Mouse (Mus musculus) gastrocnemius, adult 8-10 months (tissue): Measurements from ENCODE around the gene Gk5. TPM values are rescaled to one million over a fixed set of nuclear protein-coding genes. Genes with fewer than 3 reads are reported as not detected.
"Not testable (repeated sequence)": the region's sequence is repeated elsewhere in the genome, so short reads cannot be mapped to it uniquely, and the experiment has no call there.

Experiments
- DNase-seq, 2 experiments: peaks; one replicate each; pipeline ENCODE4 v3.0.0; 2022; ENCODE audit warnings: low spot score in 2 of 2
- total RNA-seq, 4 experiments: library from RNA; stranded (reverse); gene quantifications; 2 replicates each; pipeline ENCODE4 v1.2.4; 2022

The Gk5 gene
- 1 to 10 TPM; 1.0 to 1.7 (median 1.3) TPM for total RNA-seq

DNA sequence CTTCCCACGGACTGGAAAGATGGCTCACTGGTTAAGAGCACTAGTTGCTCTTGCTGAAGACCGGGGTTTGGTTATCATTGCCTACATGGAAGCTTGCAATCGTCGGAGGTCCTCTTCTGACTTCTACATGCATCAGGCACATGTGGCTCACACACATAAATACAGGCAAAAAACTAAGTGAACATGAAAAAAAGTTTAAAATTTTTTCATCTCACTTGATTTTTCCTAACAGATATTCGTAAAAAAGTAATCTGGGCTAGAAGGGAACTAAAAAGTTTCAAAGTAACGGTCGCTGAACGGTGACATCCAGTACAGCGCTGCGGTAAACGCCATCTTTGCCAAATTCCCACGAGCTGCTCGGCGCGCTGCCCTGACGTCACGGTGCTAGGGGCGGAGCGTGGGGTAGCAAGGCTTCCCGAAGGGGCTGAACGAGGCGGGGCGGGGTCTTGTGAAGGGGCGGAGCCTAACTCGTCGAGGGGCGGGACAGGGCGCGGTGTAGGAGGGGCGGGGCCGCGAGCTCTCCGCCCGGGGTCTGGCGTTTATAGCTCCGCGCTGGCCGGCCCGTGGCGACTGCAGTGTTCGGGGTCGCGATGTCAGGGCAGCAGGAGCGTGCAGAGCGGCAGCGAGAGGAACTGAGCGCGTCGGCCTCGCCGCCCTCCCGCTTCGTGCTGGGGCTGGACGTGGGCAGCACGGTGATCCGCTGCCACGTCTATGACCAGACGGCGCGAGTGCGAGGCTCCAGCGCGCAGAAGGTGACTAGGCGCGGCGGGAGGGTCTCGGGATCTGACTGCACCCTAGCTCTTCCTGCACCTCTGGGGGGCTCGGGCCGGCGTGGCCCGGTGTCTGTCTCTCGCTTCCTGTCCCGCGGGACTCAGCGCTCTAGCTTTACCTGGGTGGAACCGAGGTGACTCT, at the start of gene Gk5:
Gk5 (plus strand) TSS at position 502 of the 912 bp plus-strand sequence.
- DNase-seq, result peak; percentile 94 to 96

DNA sequence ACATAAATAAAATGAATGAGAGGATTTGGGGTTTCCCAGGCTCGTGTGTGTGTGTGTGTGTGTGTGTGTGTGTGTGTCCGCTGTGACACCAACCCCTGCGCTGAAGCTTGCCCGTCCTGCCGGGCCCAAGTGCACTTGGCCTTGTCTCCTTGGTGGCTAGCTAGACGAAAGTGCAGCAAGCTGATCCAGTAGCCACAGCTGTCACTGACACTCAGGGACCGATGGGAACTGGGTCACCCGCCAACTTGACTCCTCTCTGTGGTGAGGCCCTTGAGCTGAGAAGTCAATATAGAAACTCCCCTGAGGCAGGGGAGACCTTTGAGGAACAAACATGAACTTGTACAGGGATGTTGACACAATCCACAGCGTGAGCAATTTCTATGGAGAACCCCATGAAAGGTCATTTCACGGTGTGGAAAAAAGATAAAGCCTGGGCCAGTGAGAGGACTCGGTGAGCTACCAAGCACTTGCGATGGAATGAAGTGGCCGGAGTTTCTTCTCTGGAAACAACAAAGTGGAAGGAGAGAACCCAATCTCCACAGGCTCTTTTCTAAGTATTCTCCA, 40.3 kb upstream of the Gk5 start:
- DNase-seq, result peak in 1 of 2 experiments; percentile 9

DNA sequence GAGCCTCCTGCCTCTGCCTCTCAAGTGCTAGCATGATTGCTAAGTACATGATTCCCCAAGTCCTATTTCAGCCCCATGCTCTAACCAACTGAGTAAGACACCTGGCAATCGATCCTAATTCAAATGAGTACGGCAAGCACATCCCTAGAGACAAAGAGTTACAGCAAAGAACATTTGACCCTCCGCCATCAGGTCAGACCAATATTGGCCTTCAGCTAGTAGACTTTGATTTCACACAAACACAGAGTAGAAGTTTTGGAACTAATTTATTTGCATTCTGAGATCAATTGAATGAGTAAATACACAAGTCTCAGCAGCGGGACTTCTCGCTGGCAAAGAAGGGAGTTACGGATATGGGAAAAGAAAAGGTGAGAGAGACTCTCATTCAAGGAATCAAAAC, 33.9 kb upstream of the Gk5 start:
- DNase-seq, result no peak

DNA sequence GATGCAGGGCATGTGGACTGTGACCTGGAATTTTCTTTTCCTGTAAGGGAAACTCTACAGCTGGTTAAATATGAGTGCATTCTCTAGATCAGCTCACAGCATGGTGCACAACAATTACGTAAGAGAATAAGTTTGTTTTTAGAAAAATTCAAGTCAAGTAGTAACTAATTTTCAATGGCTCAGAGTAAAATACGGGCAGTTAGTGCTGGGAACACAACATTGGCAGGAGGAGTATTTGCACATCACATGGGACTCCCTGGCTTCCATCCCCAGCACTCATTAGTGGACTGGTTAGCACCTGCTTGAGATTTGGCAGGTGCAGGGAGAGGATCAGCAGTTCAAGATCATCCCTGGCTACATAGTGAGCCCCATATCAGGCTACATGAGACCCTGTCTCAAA, 31.5 kb upstream of the Gk5 start:
- DNase-seq, result no peak

DNA sequence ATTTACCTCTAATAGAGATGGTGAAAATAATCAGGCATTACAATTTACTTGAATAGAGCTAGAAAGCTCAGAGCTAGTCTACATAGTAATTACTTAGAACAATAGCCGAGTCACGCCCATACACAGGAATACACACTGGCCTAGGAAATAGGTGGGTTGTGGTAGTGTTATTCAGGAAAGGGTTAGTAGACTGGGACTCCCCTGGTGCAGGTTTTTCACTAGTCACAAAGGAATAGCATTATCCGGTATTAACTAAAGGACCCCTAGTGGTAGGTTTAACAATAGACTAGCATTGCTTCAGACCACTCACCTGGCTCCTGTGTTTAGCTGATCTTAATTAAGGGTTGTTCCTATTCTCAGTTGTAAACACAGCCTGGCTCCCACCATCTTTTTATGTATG, 30.7 kb upstream of the Gk5 start:
- not testable (repeated sequence) for DNase-seq

DNA sequence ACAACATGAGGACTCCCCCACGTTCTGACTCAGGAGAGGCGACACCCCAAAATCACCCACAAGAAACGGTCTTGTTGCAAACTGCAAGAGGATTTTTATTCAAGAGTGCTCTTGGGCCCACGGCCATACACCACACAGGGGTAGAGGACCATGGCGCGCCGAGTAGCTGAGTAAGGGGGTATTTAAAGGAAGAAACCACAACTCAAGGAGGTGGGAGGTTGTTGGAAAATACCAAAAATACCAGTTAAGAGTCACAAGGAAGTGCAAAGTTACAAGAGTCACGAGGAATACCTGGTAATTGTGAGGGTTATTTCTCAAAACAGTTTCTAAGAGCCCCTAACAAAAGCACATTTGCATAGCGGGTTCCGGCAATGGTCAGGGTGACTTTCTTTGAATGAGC, 26.5 kb upstream of the Gk5 start:
- DNase-seq, result not testable (repeated sequence)

DNA sequence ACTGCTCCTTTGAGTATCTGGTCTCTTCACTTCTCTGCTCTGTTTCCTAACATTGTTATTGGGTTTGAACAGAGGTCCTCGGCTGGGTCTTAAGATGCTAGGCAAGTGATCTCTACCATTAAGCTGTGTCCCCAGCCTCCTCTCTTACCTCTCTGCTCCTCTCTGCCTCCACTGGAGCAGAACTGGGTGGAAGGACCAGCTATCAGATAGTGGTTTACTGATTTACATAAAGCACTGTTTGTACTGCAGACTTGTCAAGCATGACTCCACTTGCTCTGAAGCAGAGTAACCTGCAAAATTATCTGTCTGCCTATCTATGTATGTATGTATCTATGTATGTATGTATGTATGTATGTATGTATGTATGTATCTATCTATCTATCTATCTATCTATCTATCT, 25.9 kb upstream of the Gk5 start:
- DNase-seq, result no peak

DNA sequence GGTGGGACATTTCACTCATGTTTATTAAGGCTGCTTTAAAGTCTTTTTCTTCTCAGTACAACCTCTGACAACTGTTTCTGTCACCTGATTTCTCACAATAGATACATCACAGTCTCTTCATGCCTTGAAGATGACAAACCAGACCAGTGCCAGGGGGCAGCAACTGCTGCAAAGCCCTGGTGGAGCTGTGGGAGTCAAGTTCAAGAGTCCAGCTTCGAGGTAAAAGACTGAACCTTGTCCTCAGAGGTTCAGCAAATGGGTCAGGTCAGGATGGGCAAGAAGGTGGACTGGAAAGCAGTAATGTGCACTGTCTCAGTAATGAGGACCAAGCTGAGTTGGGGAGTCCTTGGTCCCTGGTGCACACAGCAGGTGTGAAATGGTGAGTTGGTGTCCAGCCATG, 24.8 kb upstream of the Gk5 start:
- no peak for DNase-seq

DNA sequence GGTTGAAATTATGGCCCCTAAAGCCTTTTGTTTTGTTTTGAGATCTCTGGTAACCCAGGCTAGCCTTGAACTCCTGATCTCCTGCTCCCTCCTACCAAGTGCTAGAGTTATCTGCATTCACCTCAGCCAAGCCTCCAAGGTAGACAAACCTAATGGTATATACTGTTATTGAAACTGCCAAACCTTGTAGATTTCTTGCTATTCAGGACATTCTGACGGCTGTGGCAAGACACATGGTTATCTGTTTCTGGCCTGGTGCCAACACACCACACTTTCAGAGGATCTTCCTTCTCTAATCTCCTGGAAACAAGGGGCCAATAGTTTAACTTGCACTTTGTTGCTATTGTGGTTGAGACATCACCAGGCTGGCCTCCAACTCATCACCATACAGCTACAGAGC, 24.0 kb upstream of the Gk5 start:
- no peak for DNase-seq

DNA sequence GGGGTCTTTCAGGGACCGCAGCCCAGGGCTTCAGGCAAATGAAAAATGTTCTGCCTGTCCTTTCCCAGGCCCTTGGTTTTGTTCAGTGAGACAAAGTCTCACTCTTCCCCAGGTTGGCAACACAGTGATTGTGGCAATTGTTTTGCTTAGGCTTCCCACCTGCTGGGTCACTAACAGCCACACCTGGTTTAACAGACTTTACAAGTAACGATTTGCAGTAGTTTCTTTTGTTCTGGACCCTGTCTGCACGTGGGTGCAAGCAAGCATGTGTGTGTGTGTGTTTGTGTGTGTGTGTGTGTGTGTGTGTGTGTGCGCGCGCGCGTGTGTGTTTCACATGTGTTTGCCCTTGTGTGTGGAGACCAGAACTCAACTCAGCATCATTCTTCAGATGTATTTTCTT, 16.3 kb upstream of the Gk5 start:
- no peak for DNase-seq

DNA sequence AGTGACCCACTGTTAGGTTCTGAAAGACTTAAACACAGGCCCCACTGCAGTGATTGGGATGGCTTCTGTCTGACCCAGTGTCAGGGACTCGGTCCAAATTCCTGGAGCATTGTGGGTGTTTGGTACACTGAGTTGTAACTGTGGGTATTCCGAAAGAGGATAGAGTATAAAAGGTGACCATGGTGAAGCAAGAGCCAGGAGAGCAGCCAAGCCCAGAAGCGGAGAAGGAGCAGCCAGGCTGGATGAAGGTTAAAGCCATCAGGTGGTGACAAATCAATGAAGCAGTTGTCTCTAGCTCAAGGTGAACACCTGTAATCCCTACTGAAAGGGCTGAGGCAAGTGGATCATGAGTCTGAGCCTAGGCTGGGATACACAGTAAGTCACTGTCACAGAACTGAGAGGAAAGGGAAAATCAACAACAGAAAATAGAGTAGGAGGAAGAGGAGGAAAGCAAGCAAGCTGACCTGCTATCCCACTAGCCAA, 6.2 kb upstream of the Gk5 start:
- DNase-seq, result no peak

DNA sequence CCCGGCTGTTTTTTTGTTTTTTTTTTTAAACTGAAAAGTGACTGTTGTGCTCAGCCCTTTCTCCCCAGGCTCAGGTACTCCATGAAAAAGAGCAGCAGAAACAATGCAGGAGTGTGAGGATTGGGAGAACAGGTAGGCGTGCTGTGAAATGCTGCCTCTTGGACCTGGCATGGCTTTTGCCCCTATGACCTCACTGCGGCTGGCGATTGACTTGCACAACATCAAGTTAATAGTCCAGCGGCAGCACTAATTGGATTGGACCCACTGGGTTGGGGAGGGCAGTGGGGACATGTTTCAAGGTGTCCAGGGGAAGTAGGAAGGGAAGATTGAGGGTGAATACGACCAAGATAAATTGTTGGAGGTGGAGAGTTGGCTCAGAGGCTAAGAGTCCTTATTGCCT, 2.4 kb upstream of the Gk5 start:
- no peak for DNase-seq

DNA sequence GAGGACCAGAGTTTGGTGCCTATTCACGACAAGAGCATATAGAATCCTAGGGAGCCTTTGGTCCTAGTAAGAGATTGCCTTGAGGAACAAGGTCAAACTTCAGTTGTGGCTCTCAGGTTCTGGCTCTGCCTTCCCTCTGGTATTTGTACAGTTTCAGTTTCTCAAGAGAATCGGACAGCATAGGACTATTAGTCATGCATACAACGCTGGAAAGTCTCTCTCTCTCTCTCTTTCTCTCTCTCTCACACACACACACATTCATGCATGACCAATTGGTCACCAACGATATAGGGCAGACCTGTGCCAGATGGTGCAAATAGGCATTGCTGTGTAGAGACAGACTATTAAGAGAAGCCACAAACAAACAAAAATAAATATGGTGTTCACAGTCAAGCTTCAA, 946 bp upstream of the Gk5 start:
- DNase-seq, result no peak

DNA sequence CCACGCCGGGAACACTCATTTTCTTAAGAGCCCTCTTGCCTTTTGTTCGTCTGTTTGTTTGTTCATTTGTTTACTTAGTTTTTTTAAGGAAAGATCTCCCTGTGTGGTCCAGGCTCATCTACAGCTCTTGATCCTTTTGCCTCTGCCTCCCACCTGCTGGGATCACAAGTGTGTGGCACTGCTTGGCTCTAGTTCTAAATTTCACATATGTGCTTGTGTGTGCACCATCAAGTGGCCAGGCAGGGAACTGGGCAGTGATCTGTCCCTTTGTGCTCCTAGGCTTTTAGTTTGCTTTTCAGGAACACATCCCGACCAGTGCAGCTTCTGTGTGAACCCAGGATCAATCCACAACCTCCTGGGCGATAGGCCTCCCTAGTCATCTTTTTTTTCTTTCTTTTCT, 8.8 kb downstream of the Gk5 start:
- DNase-seq, result no peak

DNA sequence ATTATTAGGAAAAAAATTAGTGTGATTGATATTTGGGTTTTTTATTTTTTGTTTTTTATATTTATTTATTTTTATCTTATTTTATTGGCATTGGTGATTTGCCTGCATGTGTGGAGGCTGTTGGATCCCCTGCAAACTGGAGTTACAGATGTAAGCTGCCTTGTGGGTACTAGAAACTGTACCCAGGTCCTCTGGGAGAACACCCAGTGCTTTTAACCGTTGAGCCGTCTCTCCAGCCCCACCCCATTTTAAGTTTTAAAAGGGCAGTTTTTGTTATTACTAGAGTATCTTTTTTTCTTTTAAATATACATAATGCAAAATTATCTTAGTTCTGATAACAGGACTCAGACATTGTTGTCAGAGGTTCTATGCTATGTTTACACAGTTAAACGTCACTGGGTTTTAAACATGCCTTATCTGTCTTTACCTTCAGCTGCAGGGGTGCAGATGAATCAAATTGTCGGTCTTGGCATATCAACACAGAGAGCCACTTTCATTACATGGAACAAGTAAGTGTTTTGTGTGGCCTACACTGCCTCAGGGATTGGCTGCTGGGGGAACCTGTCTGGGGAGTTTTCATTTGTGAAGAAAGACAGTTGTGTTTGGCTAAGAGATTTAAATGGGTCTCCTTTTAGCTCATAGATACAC, 13.9 kb downstream of the Gk5 start:
- no peak for DNase-seq

DNA sequence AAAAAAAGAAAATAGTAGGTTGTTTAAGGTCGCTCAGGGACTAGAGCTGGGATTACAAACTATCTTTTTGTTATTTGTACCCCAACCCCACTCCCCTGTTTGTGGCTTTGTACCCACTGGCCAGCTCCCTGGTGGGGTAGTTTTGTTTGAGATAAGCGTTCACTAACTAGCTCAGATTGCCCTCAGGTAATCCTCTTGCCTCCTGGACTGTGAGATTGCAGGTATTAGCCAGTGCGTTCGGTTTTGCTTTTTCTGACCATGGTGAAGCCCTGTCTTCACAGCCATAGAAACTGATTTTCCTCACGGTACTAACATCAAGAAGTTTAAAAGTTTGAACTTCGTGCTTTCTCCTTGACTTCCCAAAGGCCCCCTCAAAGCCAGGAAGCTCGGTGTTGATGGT, 15.3 kb downstream of the Gk5 start:
- no peak for DNase-seq

DNA sequence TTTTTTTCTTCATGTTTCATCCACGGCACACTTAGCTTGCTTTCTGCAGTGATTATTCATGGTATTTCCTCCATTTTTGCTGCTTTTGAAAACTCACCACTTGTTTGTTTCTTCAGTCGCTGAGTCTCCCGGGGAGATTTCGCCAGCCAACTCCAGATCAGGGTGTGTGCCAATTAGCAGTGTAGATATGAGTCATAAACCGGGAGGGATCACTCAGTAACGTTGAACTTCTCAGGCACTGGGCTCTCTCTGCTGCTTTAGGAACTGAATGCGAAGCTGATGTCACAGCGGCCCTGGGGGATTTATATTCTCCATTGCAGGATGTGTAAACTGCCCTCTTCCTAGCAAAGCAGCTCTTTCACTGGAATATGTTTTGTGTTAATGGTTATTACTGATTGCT, 15.8 kb downstream of the Gk5 start:
- peak; percentile 53 to 54 for DNase-seq

DNA sequence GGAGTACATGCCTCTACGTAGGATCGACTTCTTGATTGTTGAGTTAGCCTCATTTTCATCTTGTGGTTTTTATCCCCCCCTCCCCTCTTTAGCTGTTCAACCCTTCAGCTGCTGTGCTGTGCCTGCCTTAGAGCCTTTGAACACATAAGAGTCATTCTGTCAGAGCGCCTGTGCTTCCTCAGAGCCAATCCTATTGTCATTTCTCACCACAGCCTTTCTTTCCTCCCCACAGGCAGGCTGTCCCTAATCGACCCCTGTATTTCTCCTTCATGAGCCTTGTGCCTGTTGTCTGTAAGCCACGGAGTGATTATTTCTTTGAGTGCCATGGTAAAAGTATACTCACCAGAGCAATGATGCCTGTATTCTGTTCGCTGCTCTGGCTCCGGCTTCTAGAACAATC, 16.3 kb downstream of the Gk5 start:
- no peak for DNase-seq

DNA sequence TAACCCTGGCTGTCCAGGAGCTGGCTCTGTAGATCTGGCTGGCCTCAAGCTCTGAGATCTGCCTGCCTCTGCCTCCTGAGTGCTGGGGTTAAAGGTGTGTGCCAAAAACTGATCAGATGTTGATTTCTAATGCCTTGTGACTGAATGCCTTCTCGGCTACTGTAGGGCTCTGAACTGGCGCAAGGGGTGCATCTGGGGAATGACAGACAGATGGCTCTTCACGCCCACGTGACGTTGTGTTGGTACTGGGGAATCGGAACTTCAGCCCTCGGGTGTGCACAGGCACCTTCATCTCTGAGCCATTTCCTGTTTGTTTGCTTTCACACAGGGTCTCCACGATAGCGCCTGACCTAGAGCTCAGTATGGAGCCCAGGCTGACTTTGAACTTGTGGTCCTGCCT, 19.8 kb downstream of the Gk5 start:
- DNase-seq, result no peak

DNA sequence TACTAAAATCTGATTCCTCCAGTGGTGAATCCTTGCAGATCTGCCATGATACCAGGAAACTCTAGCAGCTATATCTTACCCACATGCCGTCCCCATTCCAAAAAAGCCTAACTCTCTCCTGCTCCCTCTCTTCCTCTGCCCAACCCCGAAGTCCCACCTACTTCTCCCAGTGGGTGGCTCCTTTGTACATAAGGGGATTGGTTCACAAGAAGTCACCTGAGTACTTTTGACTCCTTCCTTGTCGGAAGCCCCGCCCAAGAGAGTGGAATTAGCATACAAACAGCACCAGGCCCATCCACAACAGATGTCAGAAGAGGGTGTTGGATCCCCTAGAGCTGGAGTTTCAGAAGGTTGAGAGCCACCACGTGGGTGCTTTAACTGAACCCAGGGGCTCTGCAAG, 20.7 kb downstream of the Gk5 start:
- DNase-seq, result no peak

DNA sequence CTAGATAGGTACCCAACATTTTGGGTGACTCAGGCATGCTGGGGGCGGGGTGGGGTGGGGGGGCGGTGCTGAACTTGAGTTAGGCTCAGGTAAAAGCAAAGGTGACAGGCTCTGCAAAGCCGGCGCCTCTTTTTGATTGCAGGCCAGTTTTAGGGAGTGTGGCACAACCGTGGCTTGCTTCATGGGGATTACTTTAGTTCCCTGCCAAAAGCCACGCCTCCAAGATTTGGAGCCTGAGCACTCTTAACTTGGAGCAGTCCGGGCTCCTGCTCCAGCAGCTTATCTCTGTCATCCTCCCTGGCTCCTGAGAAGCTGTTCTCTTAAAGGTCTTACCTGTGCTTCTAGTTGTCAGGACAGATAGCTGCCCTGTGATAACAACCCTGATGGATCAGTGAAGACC, 21.8 kb downstream of the Gk5 start:
- no peak for DNase-seq

DNA sequence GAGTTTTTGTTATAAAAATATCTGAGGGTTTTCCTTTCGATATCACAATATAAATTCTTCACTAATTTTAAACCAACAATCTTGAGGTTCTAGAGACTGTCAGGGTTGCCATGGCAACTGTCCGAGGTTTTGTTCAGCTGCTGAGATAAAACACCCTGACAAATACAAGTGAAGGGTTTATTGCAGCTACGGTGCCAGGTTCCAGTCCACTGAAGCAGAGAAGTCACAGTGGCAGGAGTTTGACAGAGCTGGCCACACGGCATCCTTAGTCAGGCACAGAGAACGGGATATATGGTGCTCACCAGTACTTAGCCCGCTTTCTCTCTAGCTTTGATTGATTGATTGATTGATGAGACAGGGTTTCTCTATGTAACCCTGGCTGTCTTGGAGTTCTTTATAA, 23.3 kb downstream of the Gk5 start:
- no peak for DNase-seq

DNA sequence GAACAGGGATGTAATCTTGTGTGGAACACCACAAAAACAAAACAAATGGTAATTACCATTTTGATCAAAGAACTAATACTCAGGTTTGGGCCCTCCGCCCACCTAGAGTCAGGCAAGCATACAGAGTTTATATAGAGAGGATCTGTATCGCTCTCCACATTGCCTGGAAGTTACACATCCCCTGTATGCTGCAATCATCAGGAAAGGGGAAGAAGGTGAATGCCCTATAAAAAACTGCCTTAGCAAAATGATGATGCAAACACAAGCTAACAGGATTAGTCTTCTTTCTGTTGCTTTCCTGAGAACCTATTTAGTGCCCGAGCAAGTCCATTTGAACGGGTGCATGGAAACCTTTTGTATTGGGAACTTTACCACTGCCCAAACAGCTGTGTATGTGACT, 24.5 kb downstream of the Gk5 start:
- no peak for DNase-seq
